Mouse (Mus musculus) layer of hippocampus, adult 2 months (tissue): ENCODE results near the gene Trim26. TPM values are rescaled to one million over a fixed set of nuclear protein-coding genes. Genes with fewer than 3 reads are reported as not detected.

Experiments used
- DNase-seq, 2 experiments: peaks; one replicate each; pipeline ENCODE4 v3.0.0; 2022; ENCODE audit warnings: low spot score in 2 of 2
- H3K27ac ChIP-seq: fragments of 200-600 bp; 2 replicates; pipeline ENCODE4 v1.8.1; 2022
- H3K4me3 ChIP-seq: fragments of 200-600 bp; 2 replicates; pipeline ENCODE4 v1.8.1; 2022; ENCODE audit warnings: mild to moderate bottlenecking
- CTCF ChIP-seq: fragments of 200-600 bp; conservative IDR thresholded peaks from 2 replicates; pipeline ENCODE4 v1.8.1; 2022; ENCODE audit warnings: antibody characterized with exemption, mild to moderate bottlenecking, moderate library complexity
- total RNA-seq, 2 experiments: library from RNA; stranded (reverse); gene quantifications; 2 replicates each; pipeline ENCODE4 v1.2.3; 2021

Trim26 gene
- total RNA-seq, 2 experiments from 2014 or later, result 22.5 to 26.1 TPM

GRCm38 (mm10) chr17:36896583-36896982 is 59.6 kb downstream of the Trim26 start:
- no peak overlapping the region for H3K4me3 ChIP-seq
- TF ChIP-seq CTCF, result peak; percentile 87
- no peak overlapping the region for H3K27ac ChIP-seq
- DNase-seq, result peak in 1 of 2 experiments; percentile 48

DNA sequence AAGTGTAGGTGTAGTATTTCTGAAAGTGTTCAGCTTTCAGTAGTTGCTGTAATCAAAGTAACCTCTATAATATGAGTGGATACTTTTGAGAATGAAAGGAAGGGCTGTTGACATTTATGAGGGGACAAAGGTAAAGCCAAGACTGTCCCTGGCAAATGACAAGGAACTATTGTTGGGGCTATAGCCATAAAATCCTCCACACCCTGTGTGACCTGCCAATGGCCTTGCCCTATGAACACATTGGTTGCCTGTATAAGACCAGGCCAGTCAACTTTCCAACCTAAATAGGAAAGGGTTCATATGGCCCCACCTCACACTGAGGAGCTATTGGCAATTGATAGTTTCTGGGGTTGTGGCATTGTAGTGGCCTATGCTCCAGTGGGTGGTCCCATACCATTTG is 60.1 kb downstream of the Trim26 start:
- Histone ChIP-seq H3K4me3 (no peak overlapping the region), H3K27ac (no peak overlapping the region)
- DNase-seq, result no peak
- TF ChIP-seq CTCF, result no peak

DNA sequence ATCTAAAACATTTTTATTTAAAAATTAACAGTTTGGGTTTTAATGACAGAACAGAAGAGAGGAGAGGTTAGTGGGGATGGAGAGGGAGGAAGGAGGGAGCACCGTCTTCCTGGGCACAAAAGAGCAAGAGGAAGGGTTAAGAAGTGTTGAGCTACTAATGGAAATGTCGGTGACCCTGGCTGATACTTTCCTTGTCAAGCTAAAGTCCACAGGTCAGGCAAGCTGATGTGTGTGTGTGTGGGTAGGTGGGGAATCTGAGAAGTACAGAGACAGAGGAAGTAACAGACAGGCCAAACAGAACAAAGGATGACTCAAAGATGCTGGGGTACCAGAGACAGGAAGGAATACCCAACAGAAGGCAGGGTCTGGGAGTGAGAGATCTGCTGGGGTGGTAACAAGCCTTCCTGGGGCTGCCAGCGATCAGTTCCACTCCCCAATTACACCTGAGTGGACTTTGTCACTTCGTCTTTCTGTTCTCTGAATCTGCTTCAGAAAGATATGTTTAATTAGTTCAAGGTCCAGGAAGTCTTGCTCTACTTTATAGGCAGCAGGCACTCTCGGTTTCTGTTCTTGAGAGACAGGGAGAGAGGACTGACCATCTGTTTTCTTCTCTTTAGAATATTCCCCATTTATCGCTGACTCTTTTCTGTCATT is 60.7 kb downstream of the Trim26 start, which contains the start of gene Trim31:
TSS of gene Trim31 (plus strand) at position 567 of the 654 bp plus-strand sequence.
- no peak within 1 kb of the TSS for H3K4me3 ChIP-seq
- DNase-seq, result no peak
- TF ChIP-seq CTCF, result no peak
- H3K27ac ChIP-seq, result no peak within 1 kb of the TSS

DNA sequence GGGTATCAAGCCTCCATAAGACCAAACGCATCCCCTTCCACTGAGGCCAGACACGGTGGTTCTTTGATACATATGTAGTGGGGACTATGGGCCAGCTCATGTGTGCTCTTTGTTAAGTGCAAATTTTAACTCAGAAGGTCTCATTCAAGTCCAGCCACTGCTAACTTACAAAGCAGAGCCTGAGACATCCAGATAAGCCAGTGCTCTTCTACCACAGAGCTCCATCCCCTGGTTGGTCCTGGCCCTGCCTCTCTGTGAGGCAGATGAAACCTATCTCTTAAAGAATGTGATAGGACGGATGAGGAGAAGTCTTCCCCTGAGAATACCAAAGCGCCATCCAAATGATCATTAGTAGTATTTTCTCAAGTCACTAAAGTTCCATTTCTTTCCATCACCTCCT is 62.4 kb downstream of the Trim26 start:
- H3K27ac ChIP-seq, result peak overlapping the region; percentile 54; the same call in 1 of the 2 replicates
- TF ChIP-seq CTCF, result no peak
- no peak for DNase-seq
- H3K4me3 ChIP-seq, result no peak overlapping the region

DNA sequence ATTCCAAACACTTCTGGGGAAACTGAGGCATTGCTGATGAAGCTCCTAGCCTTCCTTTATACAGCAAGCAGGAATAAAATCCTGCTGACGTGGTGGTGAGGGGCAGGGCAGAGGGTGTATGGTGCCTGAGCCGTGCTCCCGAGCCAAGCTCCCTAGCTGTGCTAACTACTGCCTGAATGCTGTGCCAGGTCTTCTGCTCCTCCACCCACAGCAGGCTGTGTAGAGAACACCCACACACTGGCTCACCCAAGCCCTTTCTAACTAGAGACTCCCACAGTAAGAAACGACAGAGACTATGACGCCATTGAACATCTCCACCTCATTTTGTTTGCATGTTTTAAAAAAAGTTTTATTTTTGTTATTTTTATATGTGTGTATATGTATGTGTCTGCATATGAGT is 63.1 kb downstream of the Trim26 start:
- peak; percentile 46 to 50 for DNase-seq
- TF ChIP-seq CTCF, result no peak
- no peak overlapping the region for H3K4me3 ChIP-seq
- peak overlapping the region; percentile 54; the same call in 1 of the 2 replicates for H3K27ac ChIP-seq

GRCm38 (mm10) chr17:36900691-36901090 is 63.8 kb downstream of the Trim26 start:
- Histone ChIP-seq H3K4me3 (no peak overlapping the region), H3K27ac (no peak overlapping the region; the same call in 1 of the 2 replicates)
- peak; percentile 58 for TF ChIP-seq CTCF
- DNase-seq, result no peak

DNA sequence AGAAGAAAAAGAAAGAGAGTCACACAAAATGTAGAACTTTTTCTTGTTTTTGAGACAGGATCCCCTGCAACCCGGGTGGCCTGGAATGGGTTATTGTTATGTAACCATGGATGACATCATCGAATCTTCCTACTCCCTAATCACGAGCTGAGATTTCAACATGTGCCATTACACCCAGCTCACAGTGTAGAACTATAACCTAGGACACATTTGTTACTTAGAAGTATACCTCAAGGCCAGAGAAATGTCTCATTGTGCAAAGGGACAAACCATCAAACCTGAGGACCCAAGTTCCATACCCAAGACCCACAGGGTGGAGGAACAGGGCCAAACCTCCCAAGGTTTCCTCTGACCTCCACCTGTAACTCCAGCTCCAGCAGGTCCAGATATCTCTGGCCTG is 66.7 kb downstream of the Trim26 start:
- H3K27ac ChIP-seq, result no peak overlapping the region
- H3K4me3 ChIP-seq, result no peak overlapping the region
- TF ChIP-seq CTCF, result no peak
- no peak for DNase-seq

GRCm38 (mm10) chr17:36908235-36908634 is 71.3 kb downstream of the Trim26 start:
- no peak for TF ChIP-seq CTCF

More at GRCm38 (mm10) chr17:36908235-36908634, 71.3 kb downstream of the Trim26 start:
- Histone ChIP-seq H3K27ac (no peak overlapping the region), H3K4me3 (no peak overlapping the region)
- no peak for DNase-seq

Other genes starting within 250 kb of the Trim26 start
- gene H2-M9, start 194.5 kb upstream of the Trim26 start, total RNA-seq, result not detected
- gene H2-M1, start 164.9 kb upstream of the Trim26 start, total RNA-seq, result not detected
- gene H2-M10.5, start 64.2 kb upstream of the Trim26 start, total RNA-seq, result not detected
- not detected for gene H2-M10.6, start 25.0 kb upstream of the Trim26 start, total RNA-seq
- not detected for gene Trim15, start 30.1 kb downstream of the Trim26 start, total RNA-seq
- gene Trim10, start 32.4 kb downstream of the Trim26 start, total RNA-seq, result not detected
- not detected for gene Trim40, start 53.0 kb downstream of the Trim26 start, total RNA-seq
- gene Trim31, start 61.0 kb downstream of the Trim26 start, total RNA-seq, result under 1 TPM in 1 of 2 experiments, not detected in 1; 0.15 TPM
- gene Rnf39, start 105.8 kb downstream of the Trim26 start, total RNA-seq, result 1 to 10 TPM; 5.2 to 5.3 TPM
- gene Ppp1r11, start 114.6 kb downstream of the Trim26 start, total RNA-seq, result 100 to 1,000 TPM; 132 to 139 TPM
- gene Znrd1, start 121.4 kb downstream of the Trim26 start, total RNA-seq, result 10 to 100 TPM; 30.6 to 34.5 TPM
- gene Znrd1as, start 121.5 kb downstream of the Trim26 start, total RNA-seq, result 1 to 10 TPM; 6.2 to 7.3 TPM
- not detected for gene 2410137M14Rik, start 144.1 kb downstream of the Trim26 start, total RNA-seq
- gene H2-M5, start 152.4 kb downstream of the Trim26 start, total RNA-seq, result 1 to 10 TPM in 1 of 2 experiments, under 1 TPM in 1; 0.37 to 1.2 TPM
- 10 to 100 TPM; 15.0 to 15.8 TPM for gene Zfp57, start 164.0 kb downstream of the Trim26 start, total RNA-seq
- gene Mog, start 186.3 kb downstream of the Trim26 start, total RNA-seq, result 10 to 100 TPM; 42.6 to 45.6 TPM
- 100 to 1,000 TPM; 682 to 738 TPM for gene Gabbr1, start 208.8 kb downstream of the Trim26 start, total RNA-seq